Mouse (Mus musculus): ENCODE results near the gene Tfr2.

The Tfr2 gene

GRCm38 (mm10) chr5:137539291-137539801 is 30.3 kb upstream of the Tfr2 start:
- peak; percentile 67 for DNase-seq

GRCm38 (mm10) chr5:137540991-137541390 is 28.6 kb upstream of the Tfr2 start:
- no peak for DNase-seq

GRCm38 (mm10) chr5:137541768-137542540 is 27.7 kb upstream of the Tfr2 start:
- DNase-seq, result no peak

- DNase-seq, result no peak
Measured at GRCm38 (mm10) chr5:137544926-137545325, 24.7 kb upstream of the Tfr2 start.

GRCm38 (mm10) chr5:137545596-137545995 is 24.0 kb upstream of the Tfr2 start:
- DNase-seq, result no peak

GRCm38 (mm10) chr5:137549840-137550239 is 19.8 kb upstream of the Tfr2 start:
- DNase-seq, result no peak

GRCm38 (mm10) chr5:137551119-137551518 is 18.5 kb upstream of the Tfr2 start:
- DNase-seq, result no peak

- no peak for DNase-seq
Measured at GRCm38 (mm10) chr5:137553000-137553399, 16.6 kb upstream of the Tfr2 start.

- peak; percentile 90 for DNase-seq
Measured at GRCm38 (mm10) chr5:137553411-137553837, 16.2 kb upstream of the Tfr2 start, which contains the start of gene Actl6b. Gene Actl6b, plus strand, starts transcription at chr5:137553517.

GRCm38 (mm10) chr5:137553898-137554297 is 15.7 kb upstream of the Tfr2 start:
- DNase-seq, result no peak

- DNase-seq, result no peak
Measured at GRCm38 (mm10) chr5:137561556-137561955, 8.1 kb upstream of the Tfr2 start.

- DNase-seq, result no peak
Measured at GRCm38 (mm10) chr5:137562965-137563364, 6.7 kb upstream of the Tfr2 start.

- no peak for DNase-seq
Measured at GRCm38 (mm10) chr5:137565744-137566143, 3.9 kb upstream of the Tfr2 start.

- no peak for DNase-seq
Measured at GRCm38 (mm10) chr5:137566416-137566815, 3.2 kb upstream of the Tfr2 start.

- DNase-seq, result peak; percentile 48
Measured at GRCm38 (mm10) chr5:137568223-137568798, 1.3 kb upstream of the Tfr2 start.

GRCm38 (mm10) chr5:137569031-137569430 is 609 bp upstream of the Tfr2 start:
- no peak for DNase-seq

GRCm38 (mm10) chr5:137570181-137570580 is 541 bp downstream of the Tfr2 start:
- no peak for DNase-seq

GRCm38 (mm10) chr5:137570691-137571586 is 1.3 kb downstream of the Tfr2 start:
- DNase-seq, result no peak

GRCm38 (mm10) chr5:137574470-137574901 is 4.8 kb downstream of the Tfr2 start:
- DNase-seq, result peak; percentile 66

GRCm38 (mm10) chr5:137580246-137580645 is 10.6 kb downstream of the Tfr2 start:
- no peak for DNase-seq

- DNase-seq, result peak; percentile 11
Measured at GRCm38 (mm10) chr5:137582702-137583101, 13.1 kb downstream of the Tfr2 start.

GRCm38 (mm10) chr5:137583670-137584169 is 14.1 kb downstream of the Tfr2 start:
- peak; percentile 88 for DNase-seq

- DNase-seq, result peak; percentile 76
Measured at GRCm38 (mm10) chr5:137584976-137585375, 15.3 kb downstream of the Tfr2 start.
